Mouse (Mus musculus): ENCODE results near the gene Sorcs3.

DNA sequence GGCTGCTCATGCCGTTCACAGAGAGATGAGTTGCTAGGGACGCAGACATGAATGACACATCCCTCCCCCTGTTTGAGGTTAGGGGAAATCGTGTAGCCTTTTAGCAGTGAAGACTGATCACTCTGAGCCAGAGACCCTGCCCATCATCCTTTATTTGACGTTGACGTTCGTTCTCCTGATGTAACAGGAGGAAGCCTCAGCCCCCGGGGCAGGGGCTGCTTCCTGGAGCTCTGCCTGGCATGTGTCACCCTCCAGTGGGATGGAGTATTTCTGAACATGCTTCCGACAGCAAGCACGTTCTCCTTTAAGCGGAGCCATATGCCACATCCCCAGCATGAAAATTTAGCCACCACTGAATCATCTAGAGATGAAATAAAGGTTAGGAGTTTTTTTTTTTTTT lies 162.2 kb downstream of the Sorcs3 start:
- TF ChIP-seq CTCF (conservative IDR thresholded peaks at IDR 0.05; ENCODE audit: low read length): no peak
- TF ChIP-seq POU5F1 (IDR thresholded peaks at IDR 0.05; ENCODE audit: borderline replicate concordance, low read length): no peak
- TF ChIP-seq NANOG (IDR thresholded peaks at IDR 0.05; ENCODE audit: borderline replicate concordance, low read length): no peak
